Mouse (Mus musculus) left cerebral cortex, postnatal 4 days (tissue): ENCODE measurements around the gene Eng. TPM values are rescaled to one million over a fixed set of nuclear protein-coding genes. Genes with fewer than 3 reads are reported as not detected.
A peak's percentile ranks its signal among the peaks of the same experiment; 100 is the strongest.

Experiments
- DNase-seq: peaks from one replicate; pipeline ENCODE4 v3.0.0-alpha.2; 2022
- intact Hi-C: fragments of 180-260 bp; cut with DNase I; formaldehyde crosslinking; loops from one replicate; pipeline ENCODE4 v1.15.1; 2025
- total RNA-seq, 2 experiments: library from RNA; stranded (reverse); gene quantifications; 2 replicates each; pipeline ENCODE4 v1.2.3; 2021

Gene Eng
- total RNA-seq, 2 experiments from 2014 or later, result 21.2 to 26.1 TPM

DNA sequence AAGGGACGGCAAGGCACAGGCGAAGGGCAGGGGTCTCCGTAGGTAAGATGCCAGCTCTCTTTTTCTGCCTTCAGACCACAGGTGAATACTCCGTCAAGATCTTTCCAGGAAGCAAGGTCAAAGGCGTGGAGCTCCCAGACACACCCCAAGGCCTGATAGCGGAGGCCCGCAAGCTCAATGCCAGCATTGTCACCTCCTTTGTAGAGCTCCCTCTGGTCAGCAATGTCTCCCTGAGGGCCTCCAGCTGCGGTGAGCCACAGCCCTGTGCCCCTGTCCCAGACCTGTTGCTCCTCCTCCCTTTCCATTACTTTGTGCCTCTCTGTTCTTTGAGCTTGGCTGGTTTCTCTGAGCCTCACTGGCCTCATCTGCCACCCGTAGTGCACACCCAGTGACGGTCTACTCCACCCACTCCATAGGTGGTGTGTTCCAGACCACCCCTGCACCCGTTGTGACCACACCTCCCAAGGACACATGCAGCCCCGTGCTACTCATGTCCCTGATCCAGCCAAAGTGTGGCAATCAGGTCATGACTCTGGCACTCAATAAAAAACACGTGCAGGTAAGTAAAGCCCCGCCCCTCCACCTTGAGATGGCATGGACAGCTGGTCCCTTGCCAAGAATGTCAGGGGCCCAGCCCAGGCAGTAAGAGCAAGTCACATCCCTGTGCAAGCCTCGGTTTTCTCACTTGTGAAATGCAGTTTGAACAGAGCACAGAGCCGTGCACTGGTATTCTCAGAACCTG is 27.0 kb downstream of the Eng start:
- no peak for DNase-seq
- intact Hi-C loops, result no loop called here

DNA sequence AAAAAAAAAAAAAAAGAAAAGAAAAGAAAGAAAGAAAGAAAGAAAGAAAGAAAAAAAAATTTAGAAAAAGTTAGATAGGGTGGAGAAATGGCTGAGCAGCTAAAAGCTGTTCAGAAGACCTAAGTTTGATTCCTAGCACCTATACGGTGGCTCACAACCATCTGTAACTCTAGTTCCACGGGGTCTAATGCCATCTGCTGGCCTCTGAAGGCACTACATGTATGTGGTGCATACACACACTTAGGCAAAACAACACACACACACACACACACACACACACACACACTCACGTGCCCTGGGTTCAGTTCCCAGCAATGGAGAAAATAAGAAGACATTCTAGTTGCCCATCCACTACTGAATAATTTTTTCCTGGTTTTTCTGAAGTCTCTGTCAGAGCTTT is 30.4 kb downstream of the Eng start:
- intact Hi-C loops, result no loop called here
- DNase-seq, result no peak

DNA sequence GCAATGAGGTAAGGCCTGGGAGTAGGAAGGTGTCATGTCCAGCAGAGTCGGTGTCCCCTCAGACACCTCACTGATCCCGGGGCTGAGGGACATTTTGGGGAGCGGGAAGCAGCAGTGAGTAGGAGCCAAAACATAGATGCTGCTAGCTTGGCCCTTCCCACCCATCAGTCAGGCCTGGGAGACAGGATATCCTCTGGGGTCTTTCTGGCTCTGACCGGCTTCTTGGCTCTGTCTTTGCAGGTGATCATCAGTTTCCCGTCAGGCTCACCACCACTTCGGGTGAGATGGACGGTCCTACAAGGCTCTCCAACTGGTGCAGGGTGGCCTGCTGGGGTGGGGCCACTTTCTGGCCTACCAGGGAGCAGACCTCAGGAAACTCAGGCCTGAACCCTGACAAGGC is 31.3 kb downstream of the Eng start:
- intact Hi-C loops, result no loop called here
- DNase-seq, result no peak

DNA sequence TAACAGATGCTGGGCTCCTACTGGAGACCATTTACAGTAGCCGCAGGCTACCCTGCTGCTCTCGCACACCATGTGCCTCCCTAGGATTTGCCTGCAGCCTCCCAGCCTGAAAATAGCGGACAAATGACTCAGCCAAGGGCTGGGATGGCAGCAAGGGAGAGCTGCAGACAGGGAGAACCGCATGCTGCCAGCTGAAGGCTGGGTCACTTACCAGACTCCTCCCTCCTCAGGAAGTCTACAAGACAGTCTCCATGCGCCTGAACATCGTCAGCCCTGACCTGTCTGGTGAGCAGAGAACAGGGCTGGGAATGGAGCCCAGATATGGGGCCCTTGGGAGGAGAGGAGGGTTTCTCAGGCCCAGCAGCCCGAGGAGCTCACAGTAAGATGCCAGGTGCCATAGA is 33.7 kb downstream of the Eng start:
- DNase-seq, result no peak
- intact Hi-C loops, result no loop called here

DNA sequence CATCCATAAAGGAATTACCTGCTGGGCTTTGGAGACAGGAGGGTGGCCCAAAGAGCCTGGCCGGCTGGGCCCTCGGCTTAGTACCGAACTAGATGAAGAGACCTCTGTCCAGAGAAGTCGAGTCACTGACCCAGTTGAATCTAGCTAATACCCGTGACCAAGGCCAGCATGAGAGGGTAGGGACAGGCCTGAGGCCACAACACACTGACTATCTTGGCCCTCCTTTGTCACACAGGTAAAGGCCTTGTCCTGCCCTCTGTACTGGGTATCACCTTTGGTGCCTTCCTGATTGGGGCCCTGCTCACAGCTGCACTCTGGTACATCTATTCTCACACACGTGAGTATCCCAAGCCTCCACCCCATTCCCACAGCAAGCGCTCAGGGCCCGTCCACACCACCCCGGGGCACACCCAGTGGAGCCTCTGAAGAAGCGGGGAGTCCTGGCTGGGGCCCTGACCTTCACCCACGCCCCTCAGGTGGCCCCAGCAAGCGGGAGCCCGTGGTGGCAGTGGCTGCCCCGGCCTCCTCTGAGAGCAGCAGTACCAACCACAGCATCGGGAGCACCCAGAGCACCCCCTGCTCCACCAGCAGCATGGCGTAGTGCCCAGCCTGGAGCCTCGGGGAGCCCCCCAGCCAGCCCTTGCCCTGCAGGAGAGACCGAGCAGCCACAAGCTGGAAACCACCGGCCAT is 34.7 kb downstream of the Eng start:
- DNase-seq, result no peak
- intact Hi-C loops, result no loop called here

DNA sequence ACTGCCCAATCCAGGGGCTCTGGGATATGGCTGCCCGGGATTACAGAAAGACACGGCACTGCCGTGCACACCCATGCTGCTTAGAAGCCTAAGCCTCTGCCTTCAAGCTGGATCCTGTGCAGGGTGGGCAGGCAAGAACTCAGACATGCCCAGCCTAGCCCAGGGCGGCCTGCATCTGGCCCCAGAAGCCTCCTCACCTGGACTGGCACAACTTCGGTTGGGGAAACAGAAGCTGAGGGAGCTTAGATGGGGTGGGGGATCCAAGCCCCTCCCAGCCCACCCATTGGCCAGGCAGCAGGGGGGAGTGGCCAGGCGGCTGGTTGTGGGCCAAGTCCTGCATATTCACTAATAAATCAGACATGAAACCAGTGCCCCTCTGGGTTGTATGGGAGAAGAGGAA is 35.4 kb downstream of the Eng start:
- DNase-seq, result peak; percentile 29
- intact Hi-C loops, result no loop called here

DNA sequence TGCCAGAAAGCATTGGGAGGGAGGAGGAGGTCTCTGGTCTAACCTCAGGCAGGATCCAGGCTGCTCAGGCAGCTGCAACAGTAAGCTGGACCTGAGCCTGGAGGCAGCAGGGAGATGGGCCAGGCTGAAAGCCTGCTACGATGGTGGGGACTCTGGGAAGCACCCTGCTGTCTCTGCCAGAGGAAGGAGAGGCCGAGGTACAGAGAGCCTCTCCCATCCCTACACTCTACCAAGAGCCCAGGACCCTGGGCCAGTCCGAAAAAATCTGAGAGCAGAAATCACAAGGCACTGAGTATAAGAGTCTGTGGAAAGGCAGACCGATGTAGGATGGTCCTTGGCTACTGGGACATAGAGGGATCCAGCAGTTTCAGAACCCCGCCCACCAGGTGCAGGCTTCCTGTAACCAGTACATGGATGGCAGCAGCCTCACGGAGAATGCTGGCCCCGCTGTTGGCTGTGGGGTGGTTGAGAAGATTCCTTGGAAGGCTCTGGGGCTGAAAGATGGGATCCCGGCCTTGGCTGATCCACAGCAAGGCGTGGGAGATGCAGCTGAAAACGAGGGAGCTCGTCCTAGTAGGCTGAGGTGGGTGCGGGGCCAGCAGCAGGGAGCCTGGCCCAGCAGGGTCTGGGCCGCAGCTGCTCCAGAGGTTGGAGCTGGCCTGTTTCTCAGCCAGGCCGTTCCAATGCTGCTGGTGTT is 36.5 kb downstream of the Eng start:
- intact Hi-C loops, result no loop called here

DNA sequence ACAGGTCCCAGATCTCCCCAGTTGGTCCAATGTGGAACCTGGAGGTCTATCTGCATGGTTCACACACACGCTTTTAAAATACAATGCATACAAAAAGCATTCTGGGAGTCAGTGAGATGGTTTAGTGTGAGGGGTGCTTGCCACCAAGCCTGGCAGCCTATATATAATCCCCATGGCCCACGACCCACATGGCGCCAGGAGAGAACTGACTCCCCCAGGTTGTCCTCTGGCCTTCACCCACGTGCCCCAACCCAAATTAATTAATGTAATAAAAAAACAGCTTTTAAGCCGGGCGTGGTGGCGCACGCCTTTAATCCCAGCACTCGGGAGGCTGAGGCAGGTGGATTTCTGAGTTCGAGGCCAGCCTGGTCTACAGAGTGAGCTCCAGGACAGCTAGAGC is 37.3 kb downstream of the Eng start:
- no peak for DNase-seq
- intact Hi-C loops, result no loop called here

More for the DNA sequence above, 36.5 kb downstream of the Eng start:
- no peak for DNase-seq

DNA sequence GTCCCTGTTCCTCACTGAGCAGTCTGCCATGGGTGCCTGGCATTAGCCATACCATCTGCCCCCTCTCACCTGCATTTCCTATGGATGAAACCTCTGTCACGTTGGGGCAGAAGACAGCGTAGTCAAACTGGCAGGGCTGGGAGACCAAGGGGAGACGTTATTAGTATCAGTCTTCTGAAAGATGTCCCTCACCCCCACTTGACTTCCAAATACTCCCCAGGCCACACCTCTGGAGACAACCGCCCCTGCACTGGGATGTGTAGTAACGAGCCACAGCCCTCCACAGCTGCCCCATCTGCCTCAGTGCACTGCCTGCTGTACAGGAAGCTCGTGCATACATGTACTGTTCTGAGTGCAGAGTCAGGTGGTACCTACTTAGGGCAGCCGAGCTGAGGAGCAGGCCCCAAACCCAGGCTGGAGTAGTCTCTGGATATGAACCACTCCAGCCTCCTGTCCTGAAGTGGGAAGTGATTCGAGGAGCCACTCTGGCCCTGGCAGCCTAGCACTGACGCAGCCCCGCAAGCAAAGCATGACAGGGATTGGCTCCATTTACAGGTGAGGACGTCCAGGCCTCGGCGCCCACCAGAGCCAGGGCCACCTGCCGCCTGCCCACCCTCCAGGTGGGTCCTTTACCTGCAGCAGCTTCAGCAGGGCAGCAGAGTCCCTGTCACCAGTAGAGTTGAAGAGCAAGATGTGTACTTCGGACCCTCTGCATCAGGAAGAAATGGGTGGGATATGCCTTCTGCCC is 38.5 kb downstream of the Eng start:
- intact Hi-C loops, result loop anchor here (5.0 kb wide), 1 partner anchor 53 kb away; no protein-coding TSS in a partner anchor
- DNase-seq, result no peak

DNA sequence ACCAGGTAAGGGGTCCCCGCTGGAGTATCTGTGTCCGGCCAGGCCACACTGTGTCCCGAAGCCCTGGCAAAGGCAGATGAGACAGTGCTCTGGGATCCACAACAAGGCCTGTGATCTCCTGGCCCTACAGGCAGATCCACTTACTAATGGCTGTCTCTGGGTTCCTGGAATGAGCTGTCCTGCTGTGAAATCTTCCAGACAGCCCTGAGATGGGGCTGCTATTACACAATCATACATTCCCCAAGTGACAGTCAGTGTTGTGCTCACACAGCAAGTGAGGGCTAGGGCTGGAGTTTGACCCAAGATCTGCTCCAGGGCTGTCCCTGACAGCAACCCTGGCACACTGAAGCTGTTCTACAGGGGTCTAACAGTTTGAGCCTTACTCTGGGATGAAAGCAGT is 39.4 kb downstream of the Eng start:
- intact Hi-C loops, result loop anchor here (5.0 kb wide), 1 partner anchor 54 kb away; no protein-coding TSS in a partner anchor

DNA sequence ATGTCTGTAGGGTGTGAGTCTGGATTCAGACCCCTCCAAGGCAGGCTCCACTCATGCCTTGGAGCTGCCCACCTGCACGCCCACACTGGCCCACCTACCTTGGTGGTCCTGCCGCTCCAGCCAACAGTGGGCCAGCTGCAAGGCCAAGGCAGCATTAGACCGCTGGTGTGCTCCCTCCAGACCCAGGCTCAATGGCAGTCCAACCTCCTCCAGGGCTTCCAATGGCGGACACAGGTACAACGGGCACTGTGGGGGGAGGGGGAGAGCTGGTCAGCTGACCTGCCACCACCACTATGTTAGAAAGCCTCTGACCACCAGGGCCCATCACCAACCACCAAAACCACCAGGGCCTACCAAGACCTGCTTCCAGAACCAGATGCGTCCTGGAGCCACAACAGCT is 40.2 kb downstream of the Eng start:
- intact Hi-C loops, result loop anchor here (5.0 kb wide), 1 partner anchor 54 kb away; no protein-coding TSS in a partner anchor
- no peak for DNase-seq

More for the DNA sequence above, 39.4 kb downstream of the Eng start:
- no peak for DNase-seq

DNA sequence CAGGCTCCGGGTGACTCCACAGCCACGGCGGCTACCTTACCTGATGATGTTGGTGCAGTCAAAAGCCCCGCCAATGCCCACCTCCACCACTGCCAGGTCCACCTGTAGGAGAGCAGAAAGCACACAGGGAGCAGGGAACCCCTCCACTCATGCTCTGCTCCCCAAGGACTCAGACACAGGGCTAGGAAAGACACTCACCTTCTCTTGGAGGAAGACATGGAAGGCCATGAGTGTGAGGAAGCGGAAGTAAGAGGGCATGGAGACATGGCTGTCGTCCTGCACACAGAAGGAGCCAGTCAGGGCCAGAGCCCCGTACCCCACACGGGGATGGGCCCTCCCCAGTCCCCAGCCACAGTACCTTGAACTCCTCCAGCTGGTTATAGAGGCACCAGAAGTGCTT is 41.2 kb downstream of the Eng start:
- no peak for DNase-seq
- intact Hi-C loops, result loop anchor here (5.0 kb wide), 1 partner anchor 55 kb away; no protein-coding TSS in a partner anchor

DNA sequence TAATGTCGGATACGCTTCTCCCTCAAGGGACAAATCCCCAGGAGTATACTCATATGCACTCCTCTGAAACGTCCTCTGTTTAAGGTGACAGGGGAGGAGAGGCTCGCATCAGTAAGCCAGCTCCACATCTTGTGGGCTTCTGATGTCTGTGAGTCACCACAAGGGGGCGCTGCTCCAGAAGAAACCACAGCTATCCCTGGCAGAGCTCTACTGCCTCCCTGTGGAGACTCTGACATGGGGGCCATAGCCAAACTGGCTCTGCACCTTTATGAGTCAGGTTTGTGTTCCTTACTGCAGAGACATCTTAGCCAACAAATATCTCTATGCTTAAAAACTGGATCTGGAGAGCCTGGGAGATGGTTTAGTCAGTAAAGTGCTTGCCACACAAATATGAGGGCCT is 43.0 kb downstream of the Eng start:
- intact Hi-C loops, result loop anchor here (5.0 kb wide), 1 partner anchor 57 kb away; no protein-coding TSS in a partner anchor
- peak; percentile 93 for DNase-seq

DNA sequence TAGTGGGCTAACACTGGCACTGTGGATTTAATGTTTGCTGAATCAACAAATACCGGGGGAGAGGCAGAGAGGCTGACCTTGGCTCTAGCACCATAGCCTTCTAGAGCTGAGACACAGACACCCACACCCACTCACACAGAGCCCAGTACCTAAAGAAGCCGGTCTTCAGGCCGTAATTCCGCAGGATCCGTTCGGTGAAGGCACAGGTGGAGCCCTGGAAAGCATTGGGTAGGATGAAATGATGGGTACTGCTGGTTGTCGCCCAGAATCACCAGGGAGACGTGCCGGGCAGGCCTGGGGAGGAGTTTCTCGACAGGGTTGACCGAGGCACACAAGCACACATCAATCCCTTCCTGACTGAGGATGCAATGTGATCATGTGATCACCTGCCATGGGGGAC is 44.6 kb downstream of the Eng start:
- no peak for DNase-seq
- intact Hi-C loops, result loop anchor here (5.0 kb wide), 1 partner anchor 109 kb away; no protein-coding TSS in a partner anchor

DNA sequence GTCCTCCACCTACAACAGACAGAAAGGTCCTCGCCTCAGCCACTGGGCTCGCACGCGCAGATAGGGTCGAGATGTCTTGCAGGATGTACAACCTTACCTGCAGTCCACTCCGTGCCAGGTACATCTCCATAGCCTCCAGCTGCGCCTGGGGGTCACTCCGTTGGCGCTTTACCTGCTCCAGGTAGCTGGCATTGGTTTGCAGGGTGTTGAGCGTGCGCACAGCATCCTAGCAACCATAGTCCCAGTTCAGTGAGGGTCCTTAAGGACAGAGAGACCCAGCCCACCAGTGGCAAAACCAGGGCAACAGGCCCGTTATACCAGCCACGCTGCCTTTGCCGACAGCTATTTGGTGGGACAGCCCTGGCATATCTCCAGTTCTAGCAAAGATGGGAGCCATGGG is 46.1 kb downstream of the Eng start:
- intact Hi-C loops, result loop anchor here (5.0 kb wide), 1 partner anchor 110 kb away; no protein-coding TSS in a partner anchor

DNA sequence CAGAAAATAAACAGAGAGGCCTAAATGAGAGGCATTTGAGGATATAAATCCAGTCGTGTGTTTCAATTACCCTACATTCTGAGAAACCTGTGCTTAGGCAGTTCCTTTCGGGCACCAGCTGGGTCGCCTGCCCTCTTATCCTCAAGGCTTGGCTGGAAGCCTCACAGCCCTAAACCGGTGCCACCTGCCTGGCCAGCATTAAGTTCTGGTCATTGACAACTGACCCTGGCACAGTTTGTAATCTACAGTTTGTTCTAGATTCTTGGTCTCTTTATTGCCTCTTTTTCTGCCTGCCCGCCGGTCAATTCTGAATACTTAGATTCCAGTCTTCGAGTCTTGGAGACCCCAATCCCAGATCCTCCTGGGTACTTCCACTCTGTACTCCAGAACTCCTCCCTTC is 46.9 kb downstream of the Eng start:
- DNase-seq, result no peak
- intact Hi-C loops, result loop anchor here (5.0 kb wide), 1 partner anchor 111 kb away; no protein-coding TSS in a partner anchor

More for the DNA sequence above, 46.1 kb downstream of the Eng start:
- DNase-seq, result no peak

DNA sequence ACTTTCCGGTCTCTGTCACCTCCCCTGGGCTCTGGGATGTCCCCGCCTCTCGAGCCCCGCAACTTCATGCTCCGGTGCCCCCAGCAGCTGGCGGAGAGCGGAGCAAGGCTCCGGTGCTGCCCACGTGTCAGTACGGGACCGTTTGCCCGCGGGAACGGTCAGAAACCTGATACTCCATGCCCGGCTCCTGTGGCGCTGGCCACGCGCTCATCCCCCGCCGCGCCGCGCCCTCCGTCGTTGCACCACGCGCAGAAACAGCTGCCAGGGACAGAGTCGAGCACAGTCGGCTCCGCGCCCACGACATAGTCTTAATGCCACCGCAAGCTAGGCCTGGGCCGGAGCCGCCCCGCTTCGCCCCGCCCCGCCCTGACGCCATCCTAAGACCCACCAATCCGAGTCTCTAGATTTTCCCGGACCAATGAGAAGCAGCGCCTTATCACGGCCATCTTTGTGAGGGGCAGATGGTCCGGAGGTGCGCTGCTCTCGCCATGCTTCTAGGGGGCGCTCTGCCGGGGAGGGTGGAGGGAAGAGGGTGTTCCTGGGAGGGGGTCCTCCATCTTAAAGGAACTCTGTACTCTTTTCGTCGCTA is 47.5 kb downstream of the Eng start:
- DNase-seq, result peak; percentile 98
- intact Hi-C loops, result loop anchor here (5.0 kb wide), 1 partner anchor 112 kb away; no protein-coding TSS in a partner anchor

DNA sequence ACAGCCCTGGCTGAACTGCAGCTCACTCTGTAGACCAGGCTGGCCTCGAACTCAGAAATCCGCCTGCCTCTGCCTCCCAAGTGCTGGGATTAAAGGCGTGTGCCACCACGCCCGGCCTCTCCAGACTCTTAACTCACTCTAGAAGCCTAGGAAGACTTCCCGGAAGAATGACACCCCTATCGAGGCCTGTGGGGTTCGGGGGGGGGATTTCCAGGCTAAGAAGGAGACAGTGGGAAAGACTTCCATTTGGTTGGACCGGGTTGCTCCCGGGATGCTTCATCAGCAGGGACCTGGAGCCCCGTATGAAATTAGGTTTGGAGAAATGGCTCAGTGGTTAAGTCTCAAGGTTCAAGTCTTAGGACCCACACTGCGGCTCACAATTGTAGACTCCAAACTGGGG is 48.3 kb downstream of the Eng start:
- no peak for DNase-seq
- intact Hi-C loops, result loop anchor here (5.0 kb wide), 1 partner anchor 112 kb away; no protein-coding TSS in a partner anchor

DNA sequence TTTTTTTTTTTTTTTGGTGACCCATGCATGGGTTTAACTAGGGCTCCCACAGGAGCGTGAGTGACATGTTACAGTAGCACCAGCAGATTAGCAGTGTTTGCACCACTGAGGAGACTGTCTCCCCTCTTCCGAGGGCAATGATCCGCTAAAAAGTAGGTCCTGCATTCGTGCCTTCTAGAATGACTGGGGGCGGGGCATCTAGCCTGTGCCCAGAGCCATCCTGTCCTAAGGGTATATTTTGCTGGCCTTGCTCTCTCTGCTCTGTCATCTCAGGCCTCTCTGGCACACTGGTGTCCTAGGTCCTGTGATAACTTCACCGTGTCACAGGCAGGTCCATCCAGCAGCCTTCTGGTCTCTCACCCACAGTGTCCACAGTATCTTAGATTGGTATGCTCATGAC is 53.3 kb downstream of the Eng start:
- intact Hi-C loops, result no loop called here

More for the DNA sequence above, 53.3 kb downstream of the Eng start:
- DNase-seq, result no peak
